Mouse (Mus musculus): ENCODE data around the gene Polr2f. TPM values are rescaled to one million over a fixed set of nuclear protein-coding genes. Genes with fewer than 3 reads are reported as not detected.

The Polr2f gene
- 23.0 TPM for polyA plus RNA-seq (2015; fragmentation: Illumina TruSeq; extraction: RNeasy Lipid Tissue Mini Kit (QIAGEN cat#74804); ENCODE audit: insufficient read depth, low replicate concordance)

GRCm38 (mm10) chr15:79140866-79141565 lies at the start of gene Polr2f, which contains the start of gene 1700088E04Rik:
TSS of gene Polr2f (plus strand) at chr15:79141009.
TSS of gene 1700088E04Rik (minus strand) at chr15:79141253.

GRCm38 (mm10) chr15:79108421-79109320 lies 32.1 kb upstream of the Polr2f start, which contains the start of gene Micall1:
TSS of gene Micall1 (plus strand) at chr15:79108898.

DNA sequence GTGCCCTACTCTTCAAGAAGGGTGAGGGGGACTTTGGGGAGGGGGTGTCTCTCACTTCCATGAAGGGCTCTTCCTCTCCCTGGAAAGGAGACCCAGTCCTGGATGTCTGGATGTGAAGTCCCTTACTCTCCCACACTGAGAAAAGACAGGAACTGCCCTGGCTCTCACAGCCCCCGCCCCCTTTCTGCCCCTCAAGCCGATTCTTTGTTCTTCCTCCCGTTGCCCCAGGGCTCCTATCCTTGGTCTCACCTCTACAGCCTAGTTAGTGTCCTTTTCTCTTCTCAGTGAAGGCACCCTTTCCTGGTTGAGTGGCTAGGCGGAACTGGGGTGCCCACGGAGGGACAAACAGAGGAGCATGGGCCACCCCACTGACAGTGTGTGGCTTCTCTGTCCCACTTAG lies 24.3 kb downstream of the Polr2f start, which contains the start of gene Sox10:
TSS of gene Sox10 (minus strand) at position 101 of the 400 bp plus-strand sequence.

Other genes with a start within 250 kb of the Polr2f start
- not detected for gene Gm49510, start 241.3 kb upstream of the Polr2f start, polyA plus RNA-seq (2015; fragmentation: Illumina TruSeq; extraction: RNeasy Lipid Tissue Mini Kit (QIAGEN cat#74804); ENCODE audit: insufficient read depth, low replicate concordance)
- gene Sh3bp1, start 241.2 kb upstream of the Polr2f start, polyA plus RNA-seq (2015; fragmentation: Illumina TruSeq; extraction: RNeasy Lipid Tissue Mini Kit (QIAGEN cat#74804); ENCODE audit: insufficient read depth, low replicate concordance), result 39.0 TPM
- gene Pdxp, start 227.1 kb upstream of the Polr2f start, polyA plus RNA-seq (2015; fragmentation: Illumina TruSeq; extraction: RNeasy Lipid Tissue Mini Kit (QIAGEN cat#74804); ENCODE audit: insufficient read depth, low replicate concordance), result 6.3 TPM
- gene Lgals1, start 214.3 kb upstream of the Polr2f start, polyA plus RNA-seq (2015; fragmentation: Illumina TruSeq; extraction: RNeasy Lipid Tissue Mini Kit (QIAGEN cat#74804); ENCODE audit: insufficient read depth, low replicate concordance), result 71.2 TPM
- gene Nol12, start 206.1 kb upstream of the Polr2f start, polyA plus RNA-seq (2015; fragmentation: Illumina TruSeq; extraction: RNeasy Lipid Tissue Mini Kit (QIAGEN cat#74804); ENCODE audit: insufficient read depth, low replicate concordance), result 16.0 TPM
- gene Triobp, start 193.3 kb upstream of the Polr2f start, polyA plus RNA-seq (2015; fragmentation: Illumina TruSeq; extraction: RNeasy Lipid Tissue Mini Kit (QIAGEN cat#74804); ENCODE audit: insufficient read depth, low replicate concordance), result 7.8 TPM
- gene H1f0, start 112.6 kb upstream of the Polr2f start, polyA plus RNA-seq (2015; fragmentation: Illumina TruSeq; extraction: RNeasy Lipid Tissue Mini Kit (QIAGEN cat#74804); ENCODE audit: insufficient read depth, low replicate concordance), result 27.7 TPM
- not detected for gene Galr3, start 99.1 kb upstream of the Polr2f start, polyA plus RNA-seq (2015; fragmentation: Illumina TruSeq; extraction: RNeasy Lipid Tissue Mini Kit (QIAGEN cat#74804); ENCODE audit: insufficient read depth, low replicate concordance)
- gene Ankrd54, start 78.1 kb upstream of the Polr2f start, polyA plus RNA-seq (2015; fragmentation: Illumina TruSeq; extraction: RNeasy Lipid Tissue Mini Kit (QIAGEN cat#74804); ENCODE audit: insufficient read depth, low replicate concordance), result 12.7 TPM
- gene Eif3l, start 65.8 kb upstream of the Polr2f start, polyA plus RNA-seq (2015; fragmentation: Illumina TruSeq; extraction: RNeasy Lipid Tissue Mini Kit (QIAGEN cat#74804); ENCODE audit: insufficient read depth, low replicate concordance), result 131 TPM
- 15.0 TPM for gene Micall1, start 32.1 kb upstream of the Polr2f start, polyA plus RNA-seq (2015; fragmentation: Illumina TruSeq; extraction: RNeasy Lipid Tissue Mini Kit (QIAGEN cat#74804); ENCODE audit: insufficient read depth, low replicate concordance)
- gene 1700088E04Rik, start 244 bp downstream of the Polr2f start, polyA plus RNA-seq (2015; fragmentation: Illumina TruSeq; extraction: RNeasy Lipid Tissue Mini Kit (QIAGEN cat#74804); ENCODE audit: insufficient read depth, low replicate concordance), result 0.72 TPM
- gene Sox10, start 24.2 kb downstream of the Polr2f start, polyA plus RNA-seq (2015; fragmentation: Illumina TruSeq; extraction: RNeasy Lipid Tissue Mini Kit (QIAGEN cat#74804); ENCODE audit: insufficient read depth, low replicate concordance), result 0.08 TPM
- gene Pick1, start 88.2 kb downstream of the Polr2f start, polyA plus RNA-seq (2015; fragmentation: Illumina TruSeq; extraction: RNeasy Lipid Tissue Mini Kit (QIAGEN cat#74804); ENCODE audit: insufficient read depth, low replicate concordance), result 26.3 TPM
- 0.22 TPM for gene Gm49486, start 88.4 kb downstream of the Polr2f start, polyA plus RNA-seq (2015; fragmentation: Illumina TruSeq; extraction: RNeasy Lipid Tissue Mini Kit (QIAGEN cat#74804); ENCODE audit: insufficient read depth, low replicate concordance)
- gene Slc16a8, start 113.8 kb downstream of the Polr2f start, polyA plus RNA-seq (2015; fragmentation: Illumina TruSeq; extraction: RNeasy Lipid Tissue Mini Kit (QIAGEN cat#74804); ENCODE audit: insufficient read depth, low replicate concordance), result not detected
- gene Baiap2l2, start 144.5 kb downstream of the Polr2f start, polyA plus RNA-seq (2015; fragmentation: Illumina TruSeq; extraction: RNeasy Lipid Tissue Mini Kit (QIAGEN cat#74804); ENCODE audit: insufficient read depth, low replicate concordance), result not detected
- gene Pla2g6, start 187.4 kb downstream of the Polr2f start, polyA plus RNA-seq (2015; fragmentation: Illumina TruSeq; extraction: RNeasy Lipid Tissue Mini Kit (QIAGEN cat#74804); ENCODE audit: insufficient read depth, low replicate concordance), result 2.6 TPM
- gene Maff, start 205.6 kb downstream of the Polr2f start, polyA plus RNA-seq (2015; fragmentation: Illumina TruSeq; extraction: RNeasy Lipid Tissue Mini Kit (QIAGEN cat#74804); ENCODE audit: insufficient read depth, low replicate concordance), result 3.3 TPM